Mouse (Mus musculus): ENCODE measurements around the gene Atxn7l1.

GRCm38 (mm10) chr12:33147497-33148267 lies at the start of gene Atxn7l1:
- TF ChIP-seq MYOD1 (IDR thresholded peaks at IDR 0.05; ENCODE audit: control insufficient read depth in 1 of 3, insufficient read length in 2 of 3, low read depth in 2 of 3) (peak in 1 of 3 experiments; percentile 14), SRF (IDR thresholded peaks at IDR 0.05; ENCODE audit: control insufficient read depth, insufficient read length, low read depth) (no peak), POLR2A (IDR thresholded peaks at IDR 0.05; ENCODE audit: insufficient read length, low read depth) (peak; percentile 72), CEBPB (IDR thresholded peaks at IDR 0.05; ENCODE audit: insufficient read depth, poor library complexity, severe bottlenecking) (no peak), USF1 (IDR thresholded peaks at IDR 0.05; ENCODE audit: low read depth) (no peak), TCF3 (IDR thresholded peaks at IDR 0.05; ENCODE audit: insufficient read length, low read depth) (no peak), MAX (IDR thresholded peaks at IDR 0.05; ENCODE audit: low read depth) (no peak), TCF12 (IDR thresholded peaks at IDR 0.05; ENCODE audit: insufficient read depth, poor library complexity, severe bottlenecking) (no peak), MYOG (IDR thresholded peaks at IDR 0.05; ENCODE audit: control insufficient read depth in 1 of 3, insufficient read depth in 1 of 3, insufficient read length in 2 of 3, low read depth in 2 of 3) (peak in 1 of 3 experiments; percentile 51), E2F4 (IDR thresholded peaks at IDR 0.05; ENCODE audit: insufficient read depth) (no peak)

Measured in myocyte (in vitro differentiated cells).